Comparison of ENCODE assay signal across 12 mouse cellular contexts in genomic region chr12:33034343-33035088, GRCm38 (mm10). TPM values are rescaled to one million over a fixed set of nuclear protein-coding genes. Genes with fewer than 3 reads are reported as not detected.
DNase-seq lines count a peak whose midpoint lies in the region; ATAC-seq and TF ChIP-seq lines count a peak whose summit lies in the region.
"Had no signal": no experiment of that assay in that cellular context is flagged by ENCODE, and none has a peak within 500 bp of the region (broad histone marks: within the 10 kb centered on the region; RNA-seq: fewer than 3 reads in every experiment).

No protein-coding gene starts in this region.

- H3K36me3 ChIP-seq in forebrain, embryonic 12.5 days (replicated peaks), result no peaks in the 10 kb centered on the region

- 47% methylated on average over 12 of the region's 12 CpGs for WGBS in forebrain, embryonic 12.5 days

- no peaks in the 10 kb centered on the region for H3K9me3 ChIP-seq in forebrain, embryonic 12.5 days

- peaks cover 72% of the 10 kb centered on the region for H3K27me3 ChIP-seq in forebrain, embryonic 12.5 days

- H3K4me1 ChIP-seq in forebrain, embryonic 12.5 days, result peaks cover 29% of the 10 kb centered on the region

- H3K27ac ChIP-seq in layer of hippocampus, adult 2 months, result peak overlapping the region; percentile 73
- H3K27ac ChIP-seq in forebrain, embryonic 12.5 days, result peak overlapping the region; percentile 79

- TF ChIP-seq CTCF in layer of hippocampus, adult 2 months (conservative IDR thresholded peaks at IDR 0.05), result peak; percentile 48

- peak overlapping the region; percentile 13; the same call in 1 of the 2 replicates for H3K9ac ChIP-seq in forebrain, embryonic 12.5 days

- H3K4me3 ChIP-seq in layer of hippocampus, adult 2 months, result no peak overlapping the region
- no peak overlapping the region for H3K4me3 ChIP-seq in forebrain, embryonic 12.5 days (replicated peaks)

- H3K4me2 ChIP-seq in forebrain, embryonic 12.5 days, result peak overlapping the region; percentile 42

- ATAC-seq in forebrain, embryonic 12.5 days (ENCODE audit: low FRiP score), result peak; percentile 30; the same call in 1 of the 2 replicates
- ATAC-seq: intestine, postnatal 0 days had no signal

- no peak for DNase-seq in layer of hippocampus, adult 2 months (ENCODE audit: low spot score in 2 of 2)
- DNase-seq in layer of hippocampus, postnatal 36 days, result no peak
- DNase-seq in induced T-regulatory cell, adult 2 months (ENCODE audit: low read depth), result peak; percentile 41
- peak; percentile 21 for DNase-seq in retina, embryonic 14.5 days (ENCODE audit: low spot score)
- DNase-seq in left cerebral cortex, adult 11 months (ENCODE audit: low spot score), result no peak
- DNase-seq in spleen, postnatal 4 days (ENCODE audit: low spot score in 2 of 2), result no peak
- no peak for DNase-seq in lung, postnatal 14 days
- DNase-seq: lung, adult 2 months; right cerebral cortex, adult 18-20 months had no signal

RNA-seq across cellular contexts. Expression of gene Cdhr3, which starts 58.2 kb away (rescaled TPM):
- 1 to 10 TPM; 2.1 to 2.7 TPM for total RNA-seq in layer of hippocampus, adult 2 months (2021)
- total RNA-seq in layer of hippocampus, postnatal 36 days (2021), result 1 to 10 TPM in 1 of 2 experiments, under 1 TPM in 1; 0.94 to 1.4 TPM
- polyA plus RNA-seq in forebrain, embryonic 12.5 days (2016; fragmentation: Nextera tagmentation; extraction: Ambion mirVana), result 0.13 and 0.18 TPM in 2 replicates
- total RNA-seq: ES-E14 had no signal

Comparison
In these comparisons a context has a peak if more than half of its experiments do, and no peak if none do; other contexts are left out.
1. DNase-seq: peak in induced T-regulatory cell, adult 2 months (single experiment) and retina, embryonic 14.5 days (single experiment); none in layer of hippocampus, adult 2 months (0 of 2), layer of hippocampus, postnatal 36 days (0 of 2), left cerebral cortex, adult 11 months (single experiment), spleen, postnatal 4 days (0 of 2) and lung, postnatal 14 days (single experiment).